Mouse (Mus musculus): ENCODE data around the gene A630095N17Rik.

DNA sequence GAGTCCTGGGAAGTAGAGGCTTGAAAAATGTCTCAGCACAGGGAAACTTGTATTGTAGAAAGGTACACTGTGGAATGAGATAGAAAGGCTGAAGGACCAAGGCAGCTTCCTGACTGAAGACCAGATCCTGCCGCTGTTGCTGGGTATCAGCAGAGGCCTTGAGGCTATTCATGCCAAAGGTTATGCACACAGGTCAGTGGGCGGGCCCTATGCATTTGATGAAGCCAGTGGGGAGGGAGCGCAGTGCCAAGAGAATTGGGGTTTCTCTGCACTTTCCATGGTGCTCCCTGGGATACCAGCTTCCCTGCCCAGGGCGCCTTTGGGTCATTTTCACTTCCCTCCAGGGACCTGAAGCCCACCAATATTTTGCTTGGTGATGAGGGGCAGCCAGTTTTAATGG is 19.4 kb downstream of the A630095N17Rik start:
- TF ChIP-seq MAFK (IDR thresholded peaks at IDR 0.05; ENCODE audit: insufficient read depth, low read depth, low read length): no peak
- TF ChIP-seq CHD2 (IDR thresholded peaks at IDR 0.05; ENCODE audit: low read depth, low read length): no peak
- no peak for TF ChIP-seq ZNF384 (IDR thresholded peaks at IDR 0.05; ENCODE audit: low read depth, low read length)

All from ES-E14 (cell line).